Mouse (Mus musculus): ENCODE measurements around the gene Trub2.

GRCm38 (mm10) chr2:29768901-29769300 lies 19.4 kb downstream of the Trub2 start:
- TF ChIP-seq POLR2A (IDR thresholded peaks at IDR 0.05; ENCODE audit: borderline replicate concordance, insufficient read depth, low read length), result no peak
- TF ChIP-seq CTCF (IDR thresholded peaks at IDR 0.05; ENCODE audit: borderline replicate concordance, insufficient read depth, low read depth, low read length), result no peak

Data from cerebellum, adult 2 months (tissue).